Mouse (Mus musculus) C2C12 (cell line): ENCODE data around the gene Raver2. TPM values are rescaled to one million over a fixed set of nuclear protein-coding genes. Genes with fewer than 3 reads are reported as not detected.
A peak's percentile ranks its signal among the peaks of the same experiment; 100 is the strongest.

Source experiments
- H3K27me3 ChIP-seq: one replicate; pipeline ENCODE4 v1.6.1; 2011; ENCODE audit not compliant: control insufficient read depth, insufficient read depth, insufficient read length
- H3K36me3 ChIP-seq: one replicate; pipeline ENCODE4 v1.6.1; 2011; ENCODE audit not compliant: control insufficient read depth, insufficient read depth
- H3K4me3 ChIP-seq: one replicate; pipeline ENCODE4 v1.5.1; 2011; ENCODE audit warnings: mild to moderate bottlenecking, control low read depth; ENCODE audit not compliant: poor library complexity, insufficient read depth, severe bottlenecking
- H3K79me2 ChIP-seq: one replicate; pipeline ENCODE4 v1.6.1; 2011; ENCODE audit not compliant: control insufficient read depth, insufficient read depth
- H3K79me3 ChIP-seq: one replicate; pipeline ENCODE4 v1.6.1; 2011; ENCODE audit warnings: low read depth, control low read depth
- H3ac ChIP-seq: one replicate; pipeline ENCODE3; 2011; ENCODE audit warnings: low read depth; ENCODE audit not compliant: control insufficient read depth, insufficient read length
- CEBPB ChIP-seq: IDR thresholded peaks from one replicate; pipeline ENCODE4 v1.6.1; 2011; ENCODE audit warnings: low read depth, mild to moderate bottlenecking, control low read depth, moderate library complexity
- CTCF ChIP-seq: IDR thresholded peaks from one replicate; pipeline ENCODE4 v1.5.1; 2011; ENCODE audit not compliant: control insufficient read depth, insufficient read depth, insufficient read length
- FOSL1 ChIP-seq: IDR thresholded peaks from one replicate; pipeline ENCODE4 v1.8.0; 2011; ENCODE audit warnings: mild to moderate bottlenecking, low read length; ENCODE audit not compliant: poor library complexity, insufficient read depth, severe bottlenecking
- MAX ChIP-seq: IDR thresholded peaks from one replicate; pipeline ENCODE4 v1.6.1; 2011; ENCODE audit warnings: mild to moderate bottlenecking, control low read depth
- MYOD1 ChIP-seq: IDR thresholded peaks from one replicate; pipeline ENCODE4 v1.6.1; 2011; ENCODE audit warnings: low read depth; ENCODE audit not compliant: control insufficient read depth, insufficient read length
- MYOG ChIP-seq: IDR thresholded peaks from one replicate; pipeline ENCODE4 v1.6.1; 2011; ENCODE audit not compliant: control insufficient read depth, insufficient read length; ENCODE audit errors: extremely low read depth
- USF1 ChIP-seq: IDR thresholded peaks from one replicate; pipeline ENCODE4 v1.6.1; 2011; ENCODE audit warnings: low read depth, mild to moderate bottlenecking, control low read depth, moderate library complexity
- polyA plus RNA-seq: library from polyadenylated mRNA; unstranded; fragments of >200 nt; fragmentation: generic; extraction: Trizol; gene quantifications from one replicate; pipeline ENCODE4 v1.2.1, GENCODE M21; 2012; ENCODE audit warnings: missing spikeins

The Raver2 gene
- polyA plus RNA-seq, 1 experiment, result 0.04 TPM

DNA sequence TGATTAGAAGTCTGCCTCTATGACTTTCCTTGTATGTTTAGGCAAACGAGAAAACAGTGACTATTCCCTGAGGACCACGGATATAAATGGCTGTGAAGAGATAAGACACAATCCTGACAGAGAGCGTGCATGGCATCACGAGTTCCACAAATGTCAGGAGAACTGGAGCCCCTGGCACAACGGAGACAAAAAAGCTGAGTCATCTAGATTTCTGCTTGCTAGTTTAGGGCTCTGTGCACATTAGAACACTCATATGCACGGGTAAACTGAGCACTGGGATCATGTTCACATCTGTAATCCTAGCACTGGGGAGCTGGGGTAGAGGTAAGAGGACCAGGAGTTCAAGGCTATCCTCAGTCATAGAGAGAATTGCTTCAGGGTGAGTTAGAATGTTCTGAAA, 111.1 kb downstream of the Raver2 start:
- TF ChIP-seq MAX (no peak), CTCF (no peak), MYOG (no peak), MYOD1 (no peak), USF1 (no peak), CEBPB (no peak), FOSL1 (no peak)
- Histone ChIP-seq H3K79me3 (no peaks in the 10 kb centered on the region), H3K4me3 (peak overlapping the region; percentile 11), H3K27me3 (no peaks in the 10 kb centered on the region), H3ac (no peak overlapping the region), H3K79me2 (no peaks in the 10 kb centered on the region), H3K36me3 (peaks cover 35% of the 10 kb centered on the region)

DNA sequence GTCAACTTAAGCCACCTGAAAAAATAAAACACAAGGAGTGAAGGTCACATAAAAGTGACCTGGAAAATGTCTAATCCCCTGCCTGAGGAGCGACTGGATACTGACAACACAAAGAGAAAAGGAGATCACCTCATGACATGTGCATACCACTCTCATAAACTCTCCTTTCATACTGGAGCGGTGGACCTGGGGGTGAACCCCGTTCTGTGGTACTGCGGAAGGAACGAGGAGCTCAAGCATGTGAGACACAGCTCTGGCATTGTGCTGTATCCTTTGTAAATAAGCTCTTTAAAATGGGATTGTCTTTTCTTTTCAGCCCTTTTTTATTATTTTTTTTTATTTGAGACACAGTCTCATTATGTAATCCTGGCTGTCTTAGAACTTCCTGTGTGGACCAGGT, 111.9 kb downstream of the Raver2 start:
- no peak overlapping the region for H3ac ChIP-seq
- H3K27me3 ChIP-seq, result no peaks in the 10 kb centered on the region
- no peaks in the 10 kb centered on the region for H3K79me3 ChIP-seq
- H3K36me3 ChIP-seq, result peaks cover 37% of the 10 kb centered on the region
- TF ChIP-seq MYOG (no peak), MYOD1 (no peak), MAX (no peak), USF1 (no peak), CTCF (no peak), FOSL1 (no peak), CEBPB (no peak)
- H3K4me3 ChIP-seq, result no peak overlapping the region
- H3K79me2 ChIP-seq, result no peaks in the 10 kb centered on the region

DNA sequence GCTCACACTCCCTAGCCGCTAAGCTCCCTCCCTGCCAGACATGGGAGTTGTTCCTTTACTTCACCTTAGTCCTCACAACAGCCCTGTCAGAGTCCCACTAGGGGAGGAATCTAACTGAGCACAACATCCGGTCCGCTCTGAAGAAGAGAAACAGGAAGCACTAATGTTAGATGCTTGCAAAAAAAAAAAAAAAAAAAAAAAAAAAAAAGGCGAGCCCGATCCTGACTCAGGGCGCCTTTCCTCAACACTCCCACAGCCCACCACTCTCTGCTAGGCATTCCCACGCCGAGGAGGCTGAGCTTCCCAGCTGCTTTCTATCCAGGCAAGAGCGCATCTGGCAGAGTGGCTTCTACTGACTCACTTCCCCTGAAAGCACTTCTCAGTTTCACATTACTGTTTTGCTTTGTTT, 113.8 kb downstream of the Raver2 start:
- Histone ChIP-seq H3K79me3 (no peaks in the 10 kb centered on the region), H3K27me3 (no peaks in the 10 kb centered on the region), H3K79me2 (no peaks in the 10 kb centered on the region), H3K4me3 (no peak overlapping the region), H3ac (no peak overlapping the region), H3K36me3 (peaks cover 26% of the 10 kb centered on the region)
- TF ChIP-seq MAX, result no peak
- no peak for TF ChIP-seq USF1
- TF ChIP-seq MYOD1, result no peak
- no peak for TF ChIP-seq CEBPB
- no peak for TF ChIP-seq FOSL1
- no peak for TF ChIP-seq CTCF
- no peak for TF ChIP-seq MYOG

DNA sequence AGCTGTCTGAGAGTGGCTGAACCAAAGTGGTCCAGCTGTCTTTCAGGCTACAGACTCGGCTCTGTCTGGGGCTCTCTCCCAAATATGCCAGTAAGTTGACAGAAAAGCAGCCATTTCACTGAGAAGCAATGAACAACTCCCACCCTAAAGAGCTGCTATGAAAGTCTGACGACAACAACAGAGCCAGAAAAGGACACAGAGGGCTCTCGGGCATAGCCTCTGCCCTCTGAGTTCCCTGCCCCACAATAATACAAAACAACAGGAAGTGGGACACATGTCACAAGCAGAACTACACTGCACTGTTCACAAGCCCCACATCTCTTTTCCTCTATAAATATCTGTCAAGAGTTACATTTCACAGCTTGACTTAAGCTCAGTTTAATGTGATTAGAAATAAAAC, 116.4 kb downstream of the Raver2 start:
- Histone ChIP-seq H3K27me3 (no peaks in the 10 kb centered on the region), H3K36me3 (peaks cover 17% of the 10 kb centered on the region), H3K79me3 (no peaks in the 10 kb centered on the region), H3ac (no peak overlapping the region), H3K4me3 (no peak overlapping the region), H3K79me2 (no peaks in the 10 kb centered on the region)
- TF ChIP-seq CEBPB, result no peak
- TF ChIP-seq MYOD1, result no peak
- TF ChIP-seq USF1, result no peak
- TF ChIP-seq CTCF, result no peak
- no peak for TF ChIP-seq MYOG
- no peak for TF ChIP-seq FOSL1
- TF ChIP-seq MAX, result no peak

DNA sequence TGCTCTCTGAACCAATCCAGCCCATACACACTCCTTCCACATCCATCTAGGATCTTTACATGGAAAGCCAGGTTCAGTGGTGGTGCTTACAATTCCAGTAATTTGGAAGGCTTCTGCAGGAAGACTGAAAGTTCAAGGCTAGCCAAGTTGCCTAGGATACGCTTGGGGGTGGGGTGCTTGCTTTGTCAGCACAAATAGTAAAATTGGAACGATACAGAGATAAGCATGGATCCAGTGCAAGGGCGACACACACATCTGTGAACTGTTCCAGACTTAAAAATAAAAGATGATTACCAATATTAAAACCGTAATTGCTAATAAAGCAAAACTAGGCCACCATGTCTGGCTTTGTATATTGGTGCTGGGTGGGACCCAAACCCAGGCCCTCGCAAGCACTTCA, 117.8 kb downstream of the Raver2 start:
- Histone ChIP-seq H3ac (no peak overlapping the region), H3K36me3 (peaks cover 15% of the 10 kb centered on the region), H3K27me3 (no peaks in the 10 kb centered on the region), H3K4me3 (no peak overlapping the region), H3K79me2 (no peaks in the 10 kb centered on the region), H3K79me3 (no peaks in the 10 kb centered on the region)
- TF ChIP-seq FOSL1, result no peak
- TF ChIP-seq MYOG, result no peak
- no peak for TF ChIP-seq CTCF
- TF ChIP-seq USF1, result no peak
- TF ChIP-seq MYOD1, result no peak
- no peak for TF ChIP-seq MAX
- TF ChIP-seq CEBPB, result no peak

DNA sequence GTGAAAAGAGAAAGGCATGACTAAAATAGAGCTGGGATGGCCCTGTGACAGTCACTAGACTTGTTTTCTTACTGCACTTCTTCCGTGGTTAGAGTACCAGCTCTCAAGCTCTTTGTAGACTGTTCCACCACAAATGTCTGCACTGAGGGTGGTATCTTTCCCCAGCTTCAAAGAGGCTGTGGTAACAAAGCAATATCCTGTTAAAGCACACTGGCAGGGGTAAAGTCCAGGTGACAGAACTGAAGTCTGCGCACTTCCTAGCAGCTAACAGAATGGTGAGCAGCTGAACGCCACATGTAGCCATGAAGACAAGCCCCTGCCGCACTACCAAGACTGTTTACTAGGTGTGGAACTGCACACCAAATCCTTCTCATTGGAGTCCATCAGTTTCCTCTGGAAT, 118.6 kb downstream of the Raver2 start:
- Histone ChIP-seq H3K79me2 (no peaks in the 10 kb centered on the region), H3K36me3 (peaks cover 8% of the 10 kb centered on the region), H3K4me3 (no peak overlapping the region), H3ac (no peak overlapping the region), H3K27me3 (no peaks in the 10 kb centered on the region), H3K79me3 (no peaks in the 10 kb centered on the region)
- TF ChIP-seq USF1 (no peak), MYOD1 (no peak), CTCF (no peak), MYOG (no peak), CEBPB (no peak), FOSL1 (no peak), MAX (no peak)
